Mouse (Mus musculus) megakaryocyte, embryonic 14.5 days (primary cell): ENCODE measurements around the gene Cep19.

Source experiments
- FLI1 ChIP-seq: IDR thresholded peaks from 2 replicates; pipeline ENCODE4 v1.6.1; 2012; ENCODE audit warnings: low read length, inconsistent platforms, mixed read lengths
- GATA1 ChIP-seq: IDR thresholded peaks from 3 replicates; pipeline ENCODE4 v1.6.1; 2012; ENCODE audit warnings: mixed read lengths, low read length, inconsistent platforms, borderline replicate concordance

DNA sequence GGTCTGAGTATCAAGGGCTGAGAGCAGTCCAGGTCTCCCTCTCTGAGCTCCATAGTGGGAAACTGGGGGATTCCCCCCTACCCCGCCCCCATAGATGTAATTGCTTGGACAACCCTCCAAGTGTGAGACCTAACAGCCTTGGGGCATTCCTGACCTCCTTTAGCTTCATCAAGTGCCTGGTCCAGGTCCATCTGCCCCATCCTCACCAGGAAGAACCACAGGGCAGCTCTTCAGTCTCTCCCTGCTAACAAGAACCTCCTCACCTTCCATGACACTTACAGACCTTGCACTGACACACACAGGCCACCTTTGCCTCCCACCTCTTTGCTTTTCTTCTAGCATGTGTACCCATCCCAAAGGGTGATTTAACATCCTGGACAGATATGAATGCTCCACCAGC is 54.4 kb downstream of the Cep19 start:
- TF ChIP-seq FLI1 (no peak), GATA1 (no peak)
